Mouse (Mus musculus) naive thymus-derived CD4-positive, alpha-beta T cell, adult 2 months (primary cell): ENCODE results near the gene Gatb.

Source experiments
- DNase-seq: peaks from one replicate; pipeline ENCODE4 v3.0.0-alpha.2; 2011; ENCODE audit warnings: low read depth

Gene Gatb

DNA sequence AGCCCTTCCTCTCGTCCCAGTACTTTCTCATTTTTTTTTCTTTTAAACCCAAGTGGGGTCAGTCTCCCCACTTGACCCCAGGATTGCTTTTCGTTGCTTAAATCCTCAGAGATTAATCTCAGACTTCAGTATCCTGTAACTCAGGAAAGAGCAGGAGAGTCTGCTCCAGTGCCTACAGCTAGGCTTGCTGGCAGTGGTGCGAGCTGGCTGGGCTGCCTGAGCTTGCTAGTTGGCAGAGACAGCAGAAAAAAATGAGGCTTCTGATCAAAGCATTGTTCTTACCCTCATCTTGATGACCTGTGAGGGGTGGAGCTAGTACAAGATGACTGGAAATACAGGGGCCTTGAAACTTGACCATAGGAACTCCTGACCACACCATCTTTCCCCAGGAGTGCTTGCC lies 20.5 kb downstream of the Gatb start:
- no peak for DNase-seq

- DNase-seq = no peak
Observed at GRCm38 (mm10) chr3:85599526-85599925, 25.6 kb downstream of the Gatb start.

DNA sequence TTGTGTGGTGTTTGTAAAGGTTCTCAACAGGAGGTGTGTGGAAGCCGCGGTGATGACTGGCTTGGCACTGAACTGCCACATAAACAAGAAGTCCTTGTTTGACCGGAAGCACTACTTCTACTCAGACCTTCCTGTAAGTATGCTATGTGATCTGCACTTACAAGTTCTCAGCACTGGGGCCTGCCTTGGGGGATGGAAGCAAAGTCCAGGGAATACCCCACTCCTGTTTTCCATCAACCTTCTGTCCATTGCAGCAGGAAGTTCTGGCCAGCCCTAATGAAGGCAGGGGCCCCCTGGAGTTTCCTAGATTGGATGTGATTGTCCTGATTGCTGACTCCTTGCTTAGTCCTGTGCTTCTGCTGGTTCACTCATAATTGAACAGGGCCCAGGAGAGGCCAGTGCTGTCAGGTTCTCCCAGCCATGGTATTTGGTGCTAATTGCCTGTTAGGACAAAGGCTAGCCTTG lies 28.0 kb downstream of the Gatb start:
- no peak for DNase-seq

DNA sequence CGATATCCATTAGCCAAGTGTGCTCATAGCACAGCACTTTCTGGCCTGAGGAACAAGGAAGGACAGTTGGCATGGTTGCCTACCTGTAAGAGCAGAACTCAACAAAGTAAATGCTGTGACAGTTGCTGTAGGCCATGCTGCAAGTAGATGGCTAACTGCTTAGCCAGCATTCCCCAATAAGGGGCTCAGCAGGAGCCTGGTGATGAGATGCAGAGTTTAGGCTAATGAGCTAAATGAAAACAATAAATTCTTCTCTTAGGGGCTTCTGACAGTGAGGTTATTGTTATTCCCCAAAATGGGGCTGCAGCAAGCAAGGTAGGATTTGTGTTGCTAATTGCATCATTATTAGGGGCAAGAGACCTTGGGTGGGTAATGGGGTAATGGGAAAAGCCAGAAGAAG lies 29.9 kb downstream of the Gatb start:
- no peak for DNase-seq

- DNase-seq = no peak
Observed at GRCm38 (mm10) chr3:85606912-85607311, 33.0 kb downstream of the Gatb start.

GRCm38 (mm10) chr3:85607753-85608152 lies 33.8 kb downstream of the Gatb start:
- no peak for DNase-seq

GRCm38 (mm10) chr3:85616389-85616788 lies 42.5 kb downstream of the Gatb start:
- DNase-seq = no peak

- no peak for DNase-seq
Observed at GRCm38 (mm10) chr3:85618885-85619284, 45.0 kb downstream of the Gatb start.

GRCm38 (mm10) chr3:85619345-85619744 lies 45.4 kb downstream of the Gatb start:
- no peak for DNase-seq

DNA sequence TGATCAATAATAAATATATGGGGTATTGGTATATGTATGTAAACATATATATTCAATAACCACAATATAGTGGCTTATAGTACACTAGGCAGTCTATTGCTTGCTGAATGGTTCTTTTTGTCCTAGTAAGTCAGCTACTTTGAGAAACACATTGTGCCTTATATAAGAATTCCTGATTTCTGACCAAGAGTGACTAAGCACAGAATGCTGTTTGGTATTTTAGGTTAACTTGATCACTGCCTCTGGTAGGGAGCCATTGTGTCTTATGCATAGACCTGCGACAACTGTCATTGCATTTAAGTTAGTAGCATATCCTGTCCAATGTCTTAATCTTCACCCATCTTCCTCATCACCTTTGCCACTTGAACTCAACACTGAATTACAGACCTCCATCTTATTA lies 45.8 kb downstream of the Gatb start:
- no peak for DNase-seq

- no peak for DNase-seq
Observed at GRCm38 (mm10) chr3:85629895-85630510, 56.1 kb downstream of the Gatb start.

- no peak for DNase-seq
Observed at GRCm38 (mm10) chr3:85633733-85634132, 59.8 kb downstream of the Gatb start.

DNA sequence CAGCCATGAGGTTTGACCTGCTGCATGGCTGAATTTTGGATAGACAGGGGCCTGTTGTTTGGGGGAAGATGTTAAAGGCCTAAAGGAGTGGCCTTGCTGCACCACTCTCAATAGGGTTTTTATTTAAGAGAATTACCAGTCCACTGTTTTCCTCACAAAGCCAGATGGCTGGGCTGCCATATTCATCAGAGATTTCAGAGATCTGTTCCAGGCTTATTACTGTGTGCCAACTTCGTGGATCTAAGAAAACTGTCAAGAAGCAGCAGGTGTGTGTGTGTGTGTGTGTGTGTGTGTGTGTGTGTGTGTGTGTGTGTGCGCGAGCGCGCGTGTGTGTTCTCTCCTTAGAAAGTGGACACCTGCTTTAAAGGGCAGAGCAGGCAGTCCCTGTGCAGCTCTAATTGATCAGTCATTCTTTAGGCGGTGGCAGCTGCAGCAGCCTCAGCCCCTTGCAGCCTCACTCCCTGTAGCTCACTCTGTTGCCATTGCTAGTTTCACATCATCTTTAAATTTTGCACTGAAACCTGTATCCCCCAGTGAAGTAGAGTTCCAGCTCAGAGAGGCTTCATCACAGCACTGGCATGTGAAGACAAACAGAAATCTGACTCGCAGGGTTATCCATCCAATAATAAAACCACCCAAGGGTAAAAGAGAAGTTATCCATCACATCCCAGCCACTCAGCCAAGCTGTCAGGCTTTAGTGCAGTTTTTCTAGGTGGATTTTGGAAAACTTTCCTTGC lies 60.6 kb downstream of the Gatb start:
- DNase-seq = no peak

- DNase-seq = no peak
Observed at GRCm38 (mm10) chr3:85635126-85635419, 61.2 kb downstream of the Gatb start.

- DNase-seq = no peak
Observed at GRCm38 (mm10) chr3:85635591-85635990, 61.7 kb downstream of the Gatb start.

DNA sequence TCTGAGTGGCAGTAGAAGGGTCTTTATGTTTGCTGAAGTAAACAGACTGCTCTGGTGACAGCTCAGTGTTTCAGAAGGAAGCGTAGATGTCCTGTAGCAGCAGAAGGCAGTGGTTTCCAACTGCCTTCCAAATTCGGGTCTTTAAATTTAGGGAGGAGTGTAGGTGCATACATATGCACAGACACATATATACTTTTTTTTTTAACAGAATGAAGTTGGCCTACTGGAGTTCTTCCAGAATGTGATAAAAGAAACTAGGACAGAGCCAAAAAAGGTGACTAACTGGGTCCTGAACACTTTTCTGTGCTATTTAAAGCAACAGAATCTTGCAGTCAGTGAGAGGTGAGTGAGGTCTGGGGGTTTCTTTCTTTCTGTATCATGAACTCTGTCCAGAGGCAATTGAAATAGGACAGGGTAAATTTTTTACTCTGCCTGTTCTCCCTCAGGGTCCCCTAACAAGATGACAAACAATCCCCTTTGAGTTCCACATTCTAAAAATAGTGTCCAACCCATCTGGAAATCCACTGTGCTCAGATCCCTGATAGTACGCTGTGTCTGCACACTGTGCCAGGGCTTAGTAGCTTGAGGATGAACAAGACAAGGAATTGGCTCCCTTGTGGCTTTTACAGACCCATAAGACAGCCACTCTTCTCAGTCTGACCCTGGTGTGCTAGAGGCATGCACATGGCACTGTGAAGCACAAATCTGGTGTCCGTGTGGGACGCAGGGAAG lies 63.0 kb downstream of the Gatb start:
- DNase-seq = no peak

DNA sequence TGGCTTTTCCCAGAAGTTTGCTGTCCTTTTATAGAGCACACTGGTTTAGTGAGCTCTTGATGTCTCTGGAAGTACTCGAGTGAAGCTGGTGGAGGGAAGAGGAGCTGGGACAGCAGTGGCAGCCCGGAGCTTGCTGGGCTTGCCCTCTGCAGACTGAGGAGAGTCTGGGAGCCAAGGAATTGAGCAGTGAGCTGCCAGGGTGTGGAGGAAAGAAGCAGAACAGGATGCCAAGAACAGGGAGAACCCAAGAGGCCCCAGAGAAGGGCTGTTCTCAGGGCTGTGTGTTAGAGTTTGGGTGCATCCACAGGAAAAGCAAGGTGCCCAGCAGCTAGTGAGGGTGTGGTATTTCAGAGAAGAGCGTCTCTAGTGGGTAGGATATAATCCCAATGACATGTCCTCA lies 67.8 kb downstream of the Gatb start:
- no peak for DNase-seq

DNA sequence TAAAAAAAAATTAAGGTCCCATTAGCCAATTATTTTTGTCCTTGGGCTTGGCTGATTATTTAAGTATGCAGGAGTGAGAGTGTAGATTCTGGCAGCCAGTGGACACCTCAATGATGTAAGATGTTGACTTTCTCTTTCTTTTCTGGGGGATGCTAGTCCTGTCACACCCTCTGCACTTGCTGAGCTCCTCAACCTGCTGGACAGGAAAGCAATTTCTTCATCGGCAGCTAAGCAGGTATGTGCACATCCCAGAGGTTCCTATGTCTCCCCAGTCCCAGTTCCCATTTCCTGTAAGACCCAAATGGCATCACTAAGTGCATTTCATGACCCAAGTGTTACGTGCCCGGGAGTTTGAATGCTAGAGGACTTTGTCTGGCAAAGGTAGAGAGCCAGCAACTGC lies 70.9 kb downstream of the Gatb start:
- no peak for DNase-seq

DNA sequence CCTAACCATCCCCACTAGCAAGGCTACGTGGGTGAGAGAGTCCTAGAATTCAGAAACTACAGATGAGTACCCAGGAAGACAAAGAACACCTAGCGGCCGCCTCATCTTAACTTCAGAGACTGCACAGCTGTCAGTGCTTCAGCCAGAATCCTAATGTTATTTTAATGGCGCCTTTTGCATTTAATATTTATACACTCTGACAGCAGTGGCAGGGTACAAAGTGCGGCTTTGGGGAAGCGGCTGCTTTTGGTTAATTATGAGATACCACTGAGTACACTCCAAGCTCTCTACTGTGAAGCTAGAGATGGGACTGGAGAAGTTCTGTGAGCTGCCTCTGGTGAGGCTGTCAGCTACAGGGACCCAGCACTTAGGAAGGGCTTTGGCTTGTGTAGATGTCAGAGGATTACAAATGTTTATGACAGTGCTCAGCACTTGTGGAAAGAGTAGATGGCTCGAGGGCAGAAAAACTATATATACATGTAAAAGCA lies 71.6 kb downstream of the Gatb start:
- no peak for DNase-seq

DNA sequence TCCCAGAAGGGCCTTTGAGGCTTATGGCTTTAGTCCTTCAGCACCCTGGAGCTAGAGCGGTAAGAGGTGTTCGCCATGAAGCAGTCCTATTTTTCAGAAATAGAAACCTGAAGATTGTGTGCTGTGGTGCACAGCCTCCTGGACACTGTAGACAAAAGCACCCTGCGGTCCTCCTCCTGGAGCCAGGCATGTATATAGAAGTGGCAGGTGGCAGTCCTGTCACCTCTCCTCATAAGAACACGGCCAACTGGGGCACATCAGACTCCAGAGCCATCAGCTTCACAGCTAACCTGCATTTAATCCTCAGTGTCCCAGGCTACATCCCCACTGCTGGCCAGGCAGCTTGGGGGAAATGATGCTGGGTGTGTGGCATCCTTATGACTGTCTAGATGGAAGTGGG lies 75.3 kb downstream of the Gatb start:
- no peak for DNase-seq

GRCm38 (mm10) chr3:85652727-85653665 lies 79.1 kb downstream of the Gatb start:
- DNase-seq = no peak

- no peak for DNase-seq
Observed at GRCm38 (mm10) chr3:85655538-85655937, 81.6 kb downstream of the Gatb start.
